Mouse (Mus musculus): ENCODE data around the gene Fmo5.

DNA sequence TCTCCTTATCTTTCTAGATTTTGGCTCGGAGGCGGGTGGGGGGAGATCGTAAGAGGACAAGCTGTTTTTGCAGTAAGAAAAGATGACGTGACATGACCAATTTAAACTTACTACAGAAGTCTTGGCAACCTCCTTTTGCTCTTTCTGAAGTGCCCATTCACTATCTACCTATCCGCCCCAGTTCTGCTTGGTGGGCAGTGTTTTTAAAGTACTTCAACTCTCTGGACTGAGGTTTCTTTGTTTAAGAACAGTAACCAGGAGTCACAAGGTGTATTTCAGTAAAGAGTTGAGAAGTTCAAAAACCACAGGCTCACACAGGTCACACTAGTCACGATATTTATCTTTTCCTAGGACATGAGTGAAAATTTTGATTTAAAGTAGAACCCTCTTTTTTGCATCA is 33.5 kb upstream of the Fmo5 start:
- TF ChIP-seq CTCF (IDR thresholded peaks at IDR 0.05; ENCODE audit: low read depth, low read length): no peak
- TF ChIP-seq POLR2A (IDR thresholded peaks at IDR 0.05; ENCODE audit: insufficient read depth, low read length): no peak
- TF ChIP-seq EP300 (IDR thresholded peaks at IDR 0.05; ENCODE audit: insufficient read depth, low read depth, low read length): no peak
